Mouse (Mus musculus) effector memory CD4-positive, alpha-beta T cell, adult 7 months (primary cell): ENCODE measurements around the gene Tmem125. TPM values are rescaled to one million over a fixed set of nuclear protein-coding genes. Genes with fewer than 3 reads are reported as not detected.

Experiments
- polyA plus RNA-seq: library from polyadenylated mRNA; unstranded; fragments of 100-300 nt; shearing (Covaris generic); gene quantifications from one replicate; pipeline ENCODE4 v1.2.1, GENCODE M21; 2017

Tmem125 gene
- not detected for polyA plus RNA-seq

GRCm38 (mm10) chr4:118543592-118544260 lies at the start of gene Tmem125:
Tmem125 (minus strand) TSS chr4:118544044.

GRCm38 (mm10) chr4:118526408-118527334 lies 17.2 kb downstream of the Tmem125 start, which contains the start of gene 2610528J11Rik:
2610528J11Rik (plus strand) TSS chr4:118526999.

Other genes with a start within 250 kb of the Tmem125 start
- gene Szt2, start 134.8 kb downstream of the Tmem125 start, polyA plus RNA-seq, result 8.3 TPM
- gene Med8, start 134.7 kb downstream of the Tmem125 start, polyA plus RNA-seq, result 47.3 TPM
- 73.2 TPM for gene Elovl1, start 116.0 kb downstream of the Tmem125 start, polyA plus RNA-seq
- gene Cdc20, start 106.7 kb downstream of the Tmem125 start, polyA plus RNA-seq, result 3.3 TPM
- gene Mpl, start 86.5 kb downstream of the Tmem125 start, polyA plus RNA-seq, result 0.22 TPM
- not detected for gene Tie1, start 54.0 kb downstream of the Tmem125 start, polyA plus RNA-seq
- gene 2610528J11Rik, start 17.0 kb downstream of the Tmem125 start, polyA plus RNA-seq, result not detected
- not detected for gene Cfap57, start 76.7 kb upstream of the Tmem125 start, polyA plus RNA-seq
- gene Ebna1bp2, start 76.8 kb upstream of the Tmem125 start, polyA plus RNA-seq, result 120 TPM
- gene Olfr62, start 114.9 kb upstream of the Tmem125 start, polyA plus RNA-seq, result not detected
- gene Olfr1342, start 148.7 kb upstream of the Tmem125 start, polyA plus RNA-seq, result not detected
- gene Olfr1341, start 159.5 kb upstream of the Tmem125 start, polyA plus RNA-seq, result 0.34 TPM
- gene Olfr1340, start 176.1 kb upstream of the Tmem125 start, polyA plus RNA-seq, result 0.11 TPM
- not detected for gene Olfr1339, start 188.1 kb upstream of the Tmem125 start, polyA plus RNA-seq
- gene Olfr1338, start 214.7 kb upstream of the Tmem125 start, polyA plus RNA-seq, result not detected
- gene Olfr1337, start 238.5 kb upstream of the Tmem125 start, polyA plus RNA-seq, result not detected